Mouse (Mus musculus) heart, postnatal 0 days (tissue): Measurements from ENCODE around the gene Npcd. TPM values are rescaled to one million over a fixed set of nuclear protein-coding genes. Genes with fewer than 3 reads are reported as not detected.

Experiments
- ATAC-seq: fragments of 200-750 bp; cut with Nextera tagmentation; 2 replicates; pipeline ENCODE4 v1.8.0; 2017; ENCODE audit warnings: low read depth, moderate number of reproducible peaks, moderate library complexity; ENCODE audit not compliant: insufficient read depth
- DNase-seq: peaks from one replicate; pipeline ENCODE4 v3.0.0-alpha.2; 2016; ENCODE audit warnings: low spot score
- H3K27ac ChIP-seq: fragments of 300-500 bp; sonication (generic); 2 replicates; pipeline ENCODE4 v1.5.1; 2014; ENCODE audit warnings: low read depth, mild to moderate bottlenecking
- H3K27me3 ChIP-seq: fragments of 300-500 bp; sonication (generic); 2 replicates; pipeline ENCODE4 v1.6.1; 2014; ENCODE audit warnings: low read length, mixed read lengths; ENCODE audit not compliant: control insufficient read depth, insufficient read depth
- H3K36me3 ChIP-seq: fragments of 300-500 bp; sonication (generic); replicated peaks from 2 replicates; pipeline ENCODE4 v1.6.1; 2014; ENCODE audit warnings: low read length, mixed read lengths; ENCODE audit not compliant: control insufficient read depth, insufficient read depth
- H3K4me1 ChIP-seq: fragments of 300-500 bp; sonication (generic); 2 replicates; pipeline ENCODE4 v1.6.1; 2014; ENCODE audit warnings: antibody characterized with exemption; ENCODE audit not compliant: control insufficient read depth, insufficient read depth
- H3K4me2 ChIP-seq: fragments of 300-500 bp; sonication (generic); 2 replicates; pipeline ENCODE4 v1.6.1; 2014; ENCODE audit warnings: low read depth, mild to moderate bottlenecking, low read length, moderate library complexity
- H3K4me3 ChIP-seq: fragments of 300-500 bp; sonication (generic); 2 replicates; pipeline ENCODE4 v1.5.1; 2014; ENCODE audit warnings: low read depth, low read length
- H3K9ac ChIP-seq: fragments of 300-500 bp; sonication (generic); replicated peaks from 2 replicates; pipeline ENCODE4 v1.6.1; 2014; ENCODE audit warnings: low read depth, low read length, mixed read lengths
- H3K9me3 ChIP-seq: fragments of 300-500 bp; sonication (generic); replicated peaks from 2 replicates; pipeline ENCODE4 v1.6.1; 2016; ENCODE audit warnings: low read length; ENCODE audit not compliant: control insufficient read depth
- CTCF ChIP-seq: IDR thresholded peaks from 2 replicates; pipeline ENCODE4 v1.5.1; 2016; ENCODE audit warnings: antibody characterized with exemption, control low read depth, low read depth
- EP300 ChIP-seq: IDR thresholded peaks from 2 replicates; pipeline ENCODE4 v1.6.1; 2016; ENCODE audit warnings: antibody characterized with exemption, low read depth
- WGBS: fragments of 180-500 bp; shearing (Covaris S2); extraction: QIAGEN DNeasy Blood & Tissue Kit; methylation state at CpG from one replicate; pipeline ENCODE4 v1.1.7; 2014; 5-methylcytosine and 5-hydroxymethylcytosine counted together
- polyA plus RNA-seq: library from polyadenylated mRNA; unstranded; fragments of >200 nt; fragmentation: Nextera tagmentation; extraction: Ambion mirVana; gene quantifications from 2 replicates; pipeline ENCODE4 v1.2.1, GENCODE M21; 2015
- total RNA-seq: library from RNA; depleted of rRNA; stranded (reverse); fragments of >200 nt; gene quantifications from 2 replicates; pipeline ENCODE4 v1.2.3, GENCODE M21; 2014; ENCODE audit warnings: low replicate concordance

Gene Npcd
- total and polyA plus RNA-seq, 2 experiments from 2014 or later = 8.7 TPM; not detected in 1

- no peak for TF ChIP-seq CTCF
- TF ChIP-seq EP300 = no peak
- no peak overlapping the region for H3K4me3 ChIP-seq
- no peaks in the 10 kb centered on the region for H3K9me3 ChIP-seq
- no peak overlapping the region for H3K27ac ChIP-seq
- no peak overlapping the region for H3K4me2 ChIP-seq
- H3K27me3 ChIP-seq = no peaks in the 10 kb centered on the region
- 85% methylated on average over 7 of the region's 7 CpGs for WGBS
- no peaks in the 10 kb centered on the region for H3K4me1 ChIP-seq
- DNase-seq (no peak), ATAC-seq (no peak)
- no peaks in the 10 kb centered on the region; the same call in 1 of the 2 replicates for H3K36me3 ChIP-seq
- H3K9ac ChIP-seq = no peak overlapping the region
These were observed 84.9 kb downstream of the Npcd start for GRCm38 (mm10) chr15:79749162-79749561.

GRCm38 (mm10) chr15:79747998-79748397, 86.0 kb downstream of the Npcd start:
- no peak overlapping the region for H3K4me3 ChIP-seq
- no peaks in the 10 kb centered on the region; the same call in 1 of the 2 replicates for H3K36me3 ChIP-seq
- no peak for ATAC-seq
- no peak overlapping the region for H3K4me2 ChIP-seq
- 72% methylated on average over 11 of the region's 11 CpGs for WGBS
- no peaks in the 10 kb centered on the region for H3K9me3 ChIP-seq
- TF ChIP-seq EP300 (no peak), CTCF (peak; percentile 37)
- no peak overlapping the region for H3K27ac ChIP-seq
- H3K4me1 ChIP-seq = peaks cover 4% of the 10 kb centered on the region; the same call in 1 of the 2 replicates
- H3K27me3 ChIP-seq = no peaks in the 10 kb centered on the region
- no peak for DNase-seq
- no peak overlapping the region for H3K9ac ChIP-seq

GRCm38 (mm10) chr15:79745883-79746282, 88.2 kb downstream of the Npcd start:
- TF ChIP-seq CTCF (no peak), EP300 (no peak)
- Histone ChIP-seq H3K4me1 (peaks cover 11% of the 10 kb centered on the region; the same call in 1 of the 2 replicates), H3K27ac (no peak overlapping the region), H3K36me3 (no peaks in the 10 kb centered on the region; the same call in 1 of the 2 replicates), H3K4me3 (no peak overlapping the region), H3K9ac (no peak overlapping the region), H3K4me2 (no peak overlapping the region), H3K27me3 (no peaks in the 10 kb centered on the region), H3K9me3 (no peaks in the 10 kb centered on the region)
- no peak for DNase-seq
- 86% methylated on average over 5 of the region's 5 CpGs for WGBS
- no peak for ATAC-seq

GRCm38 (mm10) chr15:79745312-79745711, 88.7 kb downstream of the Npcd start:
- Histone ChIP-seq H3K27me3 (no peaks in the 10 kb centered on the region), H3K27ac (no peak overlapping the region), H3K4me3 (no peak overlapping the region), H3K36me3 (no peaks in the 10 kb centered on the region; the same call in 1 of the 2 replicates), H3K9me3 (no peaks in the 10 kb centered on the region), H3K4me1 (peaks cover 16% of the 10 kb centered on the region), H3K4me2 (no peak overlapping the region), H3K9ac (no peak overlapping the region)
- no peak for TF ChIP-seq EP300
- no peak for TF ChIP-seq CTCF
- no peak for DNase-seq
- ATAC-seq = no peak
- WGBS = 84% methylated on average over 10 of the region's 10 CpGs

- Histone ChIP-seq H3K27me3 (no peaks in the 10 kb centered on the region), H3K9ac (no peak overlapping the region), H3K36me3 (no peaks in the 10 kb centered on the region; the same call in 1 of the 2 replicates), H3K4me3 (no peak overlapping the region), H3K9me3 (no peaks in the 10 kb centered on the region), H3K27ac (no peak overlapping the region), H3K4me1 (peaks cover 21% of the 10 kb centered on the region), H3K4me2 (no peak overlapping the region)
- 55% methylated on average over 8 of the region's 8 CpGs for WGBS
- TF ChIP-seq CTCF = no peak
- no peak for TF ChIP-seq EP300
- DNase-seq = no peak
- ATAC-seq = no peak
These were observed 89.3 kb downstream of the Npcd start for GRCm38 (mm10) chr15:79744742-79745141.

- Histone ChIP-seq H3K9me3 (no peaks in the 10 kb centered on the region), H3K27ac (no peak overlapping the region), H3K4me2 (no peak overlapping the region), H3K4me3 (no peak overlapping the region), H3K27me3 (no peaks in the 10 kb centered on the region), H3K4me1 (peaks cover 29% of the 10 kb centered on the region), H3K9ac (no peak overlapping the region), H3K36me3 (peaks cover 7% of the 10 kb centered on the region; the same call in 1 of the 2 replicates)
- DNase-seq (no peak), ATAC-seq (no peak)
- no peak for TF ChIP-seq EP300
- no peak for TF ChIP-seq CTCF
- WGBS = 86% methylated on average over 11 of the region's 11 CpGs
These were observed 90.0 kb downstream of the Npcd start for GRCm38 (mm10) chr15:79744001-79744400.
